Mouse (Mus musculus): Measurements from ENCODE around the gene Hfm1. TPM values are rescaled to one million over a fixed set of nuclear protein-coding genes. Genes with fewer than 3 reads are reported as not detected.

The Hfm1 gene
- polyA plus RNA-seq, 1 experiment from 2014 or later, result 0.13 TPM

- TF ChIP-seq CTCF (IDR thresholded peaks at IDR 0.05; ENCODE audit: low read depth) (no peak), EP300 (optimal IDR thresholded peaks at IDR 0.05) (no peak)
- WGBS, result 5% methylated on average over 51 of the region's 54 CpGs
Observed at GRCm38 (mm10) chr5:106963584-106964512, 37.7 kb upstream of the Hfm1 start, which contains the start of gene Cdc7. TSS of gene Cdc7 (plus strand) at chr5:106964322.

GRCm38 (mm10) chr5:106960451-106960850, 34.3 kb upstream of the Hfm1 start:
- peaks cover 5% of the 10 kb centered on the region; the same call in 1 of the 2 replicates for H3K9me3 ChIP-seq (ENCODE audit: control insufficient read depth, low read length)
- TF ChIP-seq EP300 (optimal IDR thresholded peaks at IDR 0.05) (no peak), CTCF (IDR thresholded peaks at IDR 0.05; ENCODE audit: low read depth) (no peak)
- H3K36me3 ChIP-seq (ENCODE audit: control insufficient read depth, insufficient read depth, low read length), result no peaks in the 10 kb centered on the region
- 0 out of 2 replicates have a peak, but pooled peaks cover 2% of the 10 kb centered on the region for H3K4me1 ChIP-seq (replicated peaks; ENCODE audit: control insufficient read depth, insufficient read depth)
- 80% methylated on average over 2 of the region's 2 CpGs for WGBS
- ATAC-seq (ENCODE audit: low FRiP score, low TSS enrichment), result no peak
- H3K4me2 ChIP-seq (replicated peaks; ENCODE audit: low read depth), result no peak overlapping the region
- no peak overlapping the region for H3K9ac ChIP-seq (ENCODE audit: low read length)
- DNase-seq (ENCODE audit: low spot score), result no peak
- H3K27me3 ChIP-seq (ENCODE audit: control insufficient read depth, insufficient read depth, low read length), result no peaks in the 10 kb centered on the region
- no peak overlapping the region for H3K4me3 ChIP-seq (ENCODE audit: low read depth, low read length)
- no peak overlapping the region for H3K27ac ChIP-seq (replicated peaks)

More at GRCm38 (mm10) chr5:106963584-106964512, 37.7 kb upstream of the Hfm1 start, which contains the start of gene Cdc7:
- Histone ChIP-seq H3K27ac (replicated peaks) (peak within 1 kb of the TSS; percentile 46; the same call in 1 of the 2 replicates), H3K9me3 (ENCODE audit: control insufficient read depth, low read length) (peaks cover 5% of the 10 kb centered on the region; the same call in 1 of the 2 replicates), H3K27me3 (ENCODE audit: control insufficient read depth, insufficient read depth, low read length) (no peaks in the 10 kb centered on the region), H3K36me3 (ENCODE audit: control insufficient read depth, insufficient read depth, low read length) (no peaks in the 10 kb centered on the region), H3K4me3 (ENCODE audit: low read depth, low read length) (peak within 1 kb of the TSS; percentile 62), H3K9ac (ENCODE audit: low read length) (peak within 1 kb of the TSS; percentile 70), H3K4me1 (replicated peaks; ENCODE audit: control insufficient read depth, insufficient read depth) (0 out of 2 replicates have a peak, but pooled peaks cover 2% of the 10 kb centered on the region), H3K4me2 (replicated peaks; ENCODE audit: low read depth) (peak within 1 kb of the TSS; percentile 99)
- peak; percentile 90 for ATAC-seq (ENCODE audit: low FRiP score, low TSS enrichment)
- DNase-seq (ENCODE audit: low spot score), result peak; percentile 90

GRCm38 (mm10) chr5:106959031-106959430, 32.9 kb upstream of the Hfm1 start:
- Histone ChIP-seq H3K36me3 (ENCODE audit: control insufficient read depth, insufficient read depth, low read length) (no peaks in the 10 kb centered on the region), H3K4me3 (ENCODE audit: low read depth, low read length) (no peak overlapping the region), H3K9me3 (ENCODE audit: control insufficient read depth, low read length) (peaks cover 5% of the 10 kb centered on the region; the same call in 1 of the 2 replicates), H3K4me2 (replicated peaks; ENCODE audit: low read depth) (no peak overlapping the region), H3K9ac (ENCODE audit: low read length) (no peak overlapping the region), H3K4me1 (replicated peaks; ENCODE audit: control insufficient read depth, insufficient read depth) (no peaks in the 10 kb centered on the region), H3K27me3 (ENCODE audit: control insufficient read depth, insufficient read depth, low read length) (no peaks in the 10 kb centered on the region), H3K27ac (replicated peaks) (no peak overlapping the region)
- DNase-seq (ENCODE audit: low spot score), result peak; percentile 38
- 80% methylated on average over 3 of the region's 3 CpGs for WGBS
- no peak for ATAC-seq (ENCODE audit: low FRiP score, low TSS enrichment)
- no peak for TF ChIP-seq CTCF (IDR thresholded peaks at IDR 0.05; ENCODE audit: low read depth)
- no peak for TF ChIP-seq EP300 (optimal IDR thresholded peaks at IDR 0.05)

GRCm38 (mm10) chr5:106956467-106956866, 30.3 kb upstream of the Hfm1 start:
- no peak for DNase-seq (ENCODE audit: low spot score)
- H3K4me1 ChIP-seq (replicated peaks; ENCODE audit: control insufficient read depth, insufficient read depth), result no peaks in the 10 kb centered on the region
- H3K27ac ChIP-seq (replicated peaks), result no peak overlapping the region
- no peak overlapping the region for H3K4me3 ChIP-seq (ENCODE audit: low read depth, low read length)
- 39% methylated on average over 3 of the region's 3 CpGs for WGBS
- H3K27me3 ChIP-seq (ENCODE audit: control insufficient read depth, insufficient read depth, low read length), result no peaks in the 10 kb centered on the region
- H3K9me3 ChIP-seq (ENCODE audit: control insufficient read depth, low read length), result peaks cover 8% of the 10 kb centered on the region; the same call in 1 of the 2 replicates
- no peak overlapping the region for H3K4me2 ChIP-seq (replicated peaks; ENCODE audit: low read depth)
- TF ChIP-seq EP300 (optimal IDR thresholded peaks at IDR 0.05), result no peak
- ATAC-seq (ENCODE audit: low FRiP score, low TSS enrichment), result 0 out of 2 replicates have a peak, but pooled peaks have one; percentile 35
- no peak overlapping the region for H3K9ac ChIP-seq (ENCODE audit: low read length)
- H3K36me3 ChIP-seq (ENCODE audit: control insufficient read depth, insufficient read depth, low read length), result no peaks in the 10 kb centered on the region

GRCm38 (mm10) chr5:106948683-106949082, 22.6 kb upstream of the Hfm1 start:
- no peaks in the 10 kb centered on the region for H3K9me3 ChIP-seq (ENCODE audit: control insufficient read depth, low read length)
- TF ChIP-seq CTCF (IDR thresholded peaks at IDR 0.05; ENCODE audit: low read depth), result no peak
- no peaks in the 10 kb centered on the region for H3K4me1 ChIP-seq (replicated peaks; ENCODE audit: control insufficient read depth, insufficient read depth)
- DNase-seq (ENCODE audit: low spot score) (no peak), ATAC-seq (ENCODE audit: low FRiP score, low TSS enrichment) (no peak)
- no peak overlapping the region for H3K4me3 ChIP-seq (ENCODE audit: low read depth, low read length)
- 80% methylated on average over 6 of the region's 6 CpGs for WGBS
- H3K27ac ChIP-seq (replicated peaks), result no peak overlapping the region
- no peak overlapping the region for H3K9ac ChIP-seq (ENCODE audit: low read length)
- H3K27me3 ChIP-seq (ENCODE audit: control insufficient read depth, insufficient read depth, low read length), result no peaks in the 10 kb centered on the region
- no peaks in the 10 kb centered on the region for H3K36me3 ChIP-seq (ENCODE audit: control insufficient read depth, insufficient read depth, low read length)
- no peak overlapping the region for H3K4me2 ChIP-seq (replicated peaks; ENCODE audit: low read depth)

DNA sequence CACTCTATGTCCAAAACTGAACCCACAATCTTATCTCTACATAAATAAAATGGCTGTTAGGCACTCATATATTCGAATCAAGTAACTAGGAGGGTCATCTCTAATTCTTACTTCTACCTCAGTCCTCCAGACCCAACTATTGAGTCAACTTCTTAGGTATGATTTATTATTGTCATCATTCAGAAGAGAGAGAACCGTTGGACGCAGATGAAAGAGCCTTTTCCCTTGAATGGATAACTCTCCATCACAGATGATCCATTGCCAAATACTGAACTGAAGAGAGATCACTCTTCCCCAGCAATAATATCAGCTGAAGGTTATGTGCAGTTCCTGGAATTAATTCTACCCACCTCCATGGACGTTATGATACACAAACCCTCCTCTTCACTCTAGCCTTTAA, 20.2 kb upstream of the Hfm1 start:
- ATAC-seq (ENCODE audit: low FRiP score, low TSS enrichment) (no peak), DNase-seq (ENCODE audit: low spot score) (no peak)
- Histone ChIP-seq H3K36me3 (ENCODE audit: control insufficient read depth, insufficient read depth, low read length) (no peaks in the 10 kb centered on the region), H3K27me3 (ENCODE audit: control insufficient read depth, insufficient read depth, low read length) (no peaks in the 10 kb centered on the region), H3K4me3 (ENCODE audit: low read depth, low read length) (no peak overlapping the region), H3K27ac (replicated peaks) (no peak overlapping the region), H3K4me1 (replicated peaks; ENCODE audit: control insufficient read depth, insufficient read depth) (no peaks in the 10 kb centered on the region), H3K9ac (ENCODE audit: low read length) (no peak overlapping the region), H3K4me2 (replicated peaks; ENCODE audit: low read depth) (no peak overlapping the region), H3K9me3 (ENCODE audit: control insufficient read depth, low read length) (no peaks in the 10 kb centered on the region)
- TF ChIP-seq EP300 (optimal IDR thresholded peaks at IDR 0.05), result no peak
- TF ChIP-seq CTCF (IDR thresholded peaks at IDR 0.05; ENCODE audit: low read depth), result no peak
- 61% methylated on average over 4 of the region's 4 CpGs for WGBS

Data from stomach, postnatal 0 days (tissue).